Mouse (Mus musculus) right cerebral cortex, postnatal 14 days (tissue): ENCODE data around the gene Arl2.
A peak's percentile ranks its signal among the peaks of the same experiment; 100 is the strongest.
"Not testable (repeated sequence)": the region's sequence is repeated elsewhere in the genome, so short reads cannot be mapped to it uniquely, and the experiment has no call there.

Source experiments
- DNase-seq: peaks from one replicate; pipeline ENCODE4 v3.0.0; 2022

Arl2 gene

DNA sequence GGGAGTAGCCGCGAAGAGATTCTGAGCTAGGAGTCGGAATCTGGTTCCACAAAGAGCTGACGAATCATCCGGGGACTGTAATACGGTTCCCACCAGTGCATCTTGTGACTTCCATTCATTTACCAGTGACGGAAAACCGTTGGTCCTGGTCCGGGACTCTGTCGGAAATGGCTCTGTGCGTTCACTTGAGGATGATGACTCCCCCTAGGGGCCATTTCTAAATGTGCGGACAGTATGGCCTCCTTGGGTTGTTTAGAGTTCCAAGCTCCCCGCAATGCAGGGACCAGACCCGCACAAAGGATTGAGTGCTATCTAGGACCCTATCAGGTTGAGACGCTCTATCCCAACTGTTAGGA, at the start of gene Arl2:
Arl2 (minus strand) TSS at position 155 of the 356 bp plus-strand sequence.
- DNase-seq, result peak; percentile 74

DNA sequence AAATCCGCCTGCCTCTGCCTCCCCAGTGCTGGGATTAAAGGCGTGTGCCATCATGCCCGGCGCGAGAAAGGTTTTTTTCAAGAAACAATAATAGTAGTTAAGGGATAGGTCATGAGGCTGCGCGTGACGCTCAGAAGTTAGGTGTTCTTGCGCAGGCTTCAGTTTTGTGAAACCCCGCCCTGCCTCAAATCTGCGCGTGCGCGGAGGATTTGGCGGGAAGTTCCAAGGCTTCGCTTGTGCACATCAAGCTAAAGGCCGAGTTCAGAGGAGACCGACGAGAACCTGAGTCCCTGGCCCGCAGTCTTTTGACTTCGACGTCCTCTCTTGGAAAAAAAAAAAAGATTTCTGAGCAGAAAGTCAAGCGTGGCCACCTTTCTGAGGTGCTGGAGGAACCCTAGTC, 42.8 kb upstream of the Arl2 start, which contains the start of gene Majin:
Majin (plus strand) TSS at position 258 of the 400 bp plus-strand sequence.
- DNase-seq, result no peak

DNA sequence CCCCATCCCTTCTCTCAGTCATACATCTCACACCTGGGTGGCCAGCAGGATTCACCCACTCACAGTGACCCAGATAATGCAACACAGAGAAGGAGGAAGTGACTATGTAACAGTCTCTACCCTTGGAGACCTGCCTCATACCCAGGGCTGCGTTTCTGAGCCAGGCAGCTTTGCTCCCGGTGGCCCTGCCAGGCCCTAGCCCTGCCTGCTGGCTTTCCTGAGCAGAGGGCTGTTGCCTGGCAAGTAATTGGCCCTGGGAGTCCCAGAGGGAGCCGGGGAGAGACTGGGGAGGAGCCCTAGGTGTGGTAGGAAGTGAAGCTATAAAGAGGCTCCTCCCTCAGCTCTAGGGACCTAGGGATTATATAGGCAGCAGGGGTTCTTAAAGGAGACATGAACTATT, 41.2 kb upstream of the Arl2 start:
- no peak for DNase-seq

DNA sequence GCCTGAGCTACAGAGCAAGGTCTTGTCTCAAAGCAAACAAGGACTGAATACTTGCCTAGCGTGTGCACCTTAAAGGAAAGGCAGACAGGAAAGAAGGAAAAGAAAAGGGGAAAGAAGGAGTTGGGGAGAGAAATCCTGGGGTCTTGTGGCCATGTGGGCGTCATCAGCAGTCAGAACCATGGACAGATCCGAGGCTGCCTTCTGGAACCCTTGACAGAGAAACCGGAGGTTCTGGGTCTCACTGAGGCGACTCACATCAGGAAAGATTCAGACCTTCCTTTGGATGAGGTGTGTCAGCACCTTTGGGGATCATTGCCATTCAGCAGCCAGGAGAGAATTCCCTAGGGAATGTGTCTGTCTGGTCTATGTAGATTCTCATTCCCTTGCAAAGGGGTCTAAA, 40.3 kb upstream of the Arl2 start:
- no peak for DNase-seq

DNA sequence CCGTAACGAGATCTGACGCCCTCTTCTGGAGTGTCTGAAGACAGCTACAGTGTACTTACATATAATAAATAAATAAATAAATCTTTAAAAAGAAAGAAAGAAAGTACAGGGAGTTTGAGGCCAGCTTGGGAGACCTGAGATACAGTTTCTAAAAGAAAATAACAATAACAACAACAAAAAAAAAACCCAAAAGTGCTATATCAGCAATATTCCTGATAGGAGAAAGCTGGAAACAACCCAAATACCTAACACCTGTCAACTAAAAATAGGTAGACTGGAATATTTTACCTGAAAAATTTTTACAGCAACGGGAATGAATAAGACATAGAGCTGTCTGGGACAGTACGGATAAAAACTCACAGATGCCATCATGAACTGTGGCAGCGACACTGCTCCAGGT, 37.4 kb upstream of the Arl2 start:
- no peak for DNase-seq

DNA sequence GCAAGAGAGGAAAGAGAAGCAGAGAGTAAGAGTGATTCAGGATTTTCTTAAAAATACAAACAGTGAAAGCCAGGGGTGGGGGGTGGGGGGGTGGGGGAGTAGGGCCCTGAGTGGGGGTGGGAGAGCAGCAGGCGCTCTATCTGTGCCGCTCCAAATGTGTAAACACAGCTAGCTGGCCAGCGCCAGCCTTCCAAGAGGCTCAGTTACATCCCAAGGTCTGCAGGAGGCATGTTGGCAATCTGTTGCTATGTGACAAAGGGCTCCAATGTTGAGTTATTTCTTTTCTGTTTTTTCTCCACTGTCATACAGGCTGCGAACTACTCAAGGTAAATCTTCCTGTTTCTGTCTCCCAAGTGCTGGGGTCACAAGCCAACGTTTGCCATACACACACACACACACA, 33.4 kb upstream of the Arl2 start:
- no peak for DNase-seq

DNA sequence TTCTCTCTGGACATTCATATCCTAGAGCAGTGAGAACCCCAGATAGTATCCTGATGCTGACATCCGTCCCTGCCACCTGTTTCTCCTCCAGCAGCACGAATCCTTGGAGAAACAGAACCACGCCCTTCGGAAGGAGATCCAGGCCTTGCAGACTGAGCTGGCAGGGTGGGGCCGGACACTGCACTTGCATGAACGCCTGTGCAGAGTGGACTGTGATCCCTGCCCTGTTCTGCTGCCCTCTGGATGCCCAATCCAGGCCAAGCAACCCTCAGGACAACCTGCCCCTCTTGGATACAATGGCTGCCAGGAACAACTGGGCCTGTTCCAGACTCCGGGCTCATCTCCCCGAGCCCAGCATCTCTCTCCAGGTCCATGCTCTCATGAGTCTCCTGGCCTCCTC, 29.9 kb upstream of the Arl2 start:
- DNase-seq, result no peak

DNA sequence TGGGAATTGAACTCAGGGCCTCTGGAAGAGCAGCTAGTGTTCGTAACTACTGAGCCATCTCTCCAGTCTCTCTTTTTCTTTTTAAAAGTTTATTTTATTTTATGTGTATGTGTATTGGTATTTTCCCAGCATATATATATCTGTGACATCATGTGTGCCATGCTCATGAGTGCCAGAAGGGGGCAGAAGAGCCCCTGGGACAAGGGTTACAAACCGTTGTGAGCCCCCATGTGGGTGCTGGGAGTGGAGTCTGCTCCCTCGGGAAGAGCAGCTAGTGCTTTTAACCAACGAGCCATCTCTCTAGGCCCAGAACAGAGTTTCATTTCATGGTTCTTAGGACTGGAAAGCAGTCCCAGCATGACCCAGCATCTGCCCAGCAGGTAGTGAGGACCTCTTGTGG, 25.4 kb upstream of the Arl2 start:
- DNase-seq, result no peak

DNA sequence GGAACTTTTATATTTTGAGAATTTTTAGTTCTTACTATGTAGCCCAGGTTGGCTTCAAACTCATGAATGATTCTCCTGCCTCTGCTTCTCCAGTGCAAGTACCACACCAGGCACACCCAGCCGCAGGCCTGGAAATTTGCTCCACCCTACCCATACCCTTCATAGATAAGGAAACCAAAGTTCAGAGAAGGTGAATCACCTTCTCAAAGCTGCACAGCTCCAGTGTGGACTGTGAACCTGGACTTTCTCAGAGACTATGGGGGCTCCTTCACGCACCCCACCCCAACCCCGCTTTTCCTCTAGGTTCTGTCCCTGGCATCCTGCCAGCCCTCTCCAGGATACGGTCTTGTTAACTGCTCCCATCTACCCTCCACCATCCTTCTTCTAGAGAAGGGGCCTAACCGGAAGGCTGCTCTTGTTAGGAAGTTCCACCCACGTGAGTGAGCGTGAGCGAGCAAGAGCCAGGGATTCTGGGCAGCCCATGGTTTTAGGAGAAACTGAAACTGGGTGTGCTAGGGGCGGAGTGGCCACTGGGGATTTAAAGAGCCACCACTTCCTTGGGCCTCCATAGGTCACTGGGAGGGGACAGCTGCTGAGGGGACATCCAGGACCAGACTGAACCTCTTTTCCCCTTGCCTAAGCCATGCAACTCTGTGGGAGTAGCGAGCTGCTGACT, 22.7 kb upstream of the Arl2 start:
- DNase-seq, result no peak

DNA sequence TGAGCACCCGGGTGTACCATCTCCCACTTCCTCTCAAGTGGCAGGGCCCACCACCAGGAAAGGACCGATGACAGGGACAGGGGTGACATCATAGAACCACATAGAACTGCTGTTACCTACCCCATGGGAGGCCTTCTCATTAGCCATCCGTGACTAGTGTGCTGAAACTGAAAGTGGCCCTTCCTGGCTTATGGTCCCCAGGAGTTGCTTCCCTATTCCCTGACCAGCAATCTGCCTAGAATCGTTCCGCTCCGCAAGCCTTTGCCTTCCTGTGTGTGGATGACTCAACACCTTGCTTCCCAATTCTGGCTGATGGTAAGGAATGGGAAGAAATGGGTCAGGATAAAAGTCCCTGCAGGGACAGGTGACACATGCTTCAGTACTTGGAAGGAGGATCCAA, 15.9 kb upstream of the Arl2 start:
- DNase-seq, result no peak

DNA sequence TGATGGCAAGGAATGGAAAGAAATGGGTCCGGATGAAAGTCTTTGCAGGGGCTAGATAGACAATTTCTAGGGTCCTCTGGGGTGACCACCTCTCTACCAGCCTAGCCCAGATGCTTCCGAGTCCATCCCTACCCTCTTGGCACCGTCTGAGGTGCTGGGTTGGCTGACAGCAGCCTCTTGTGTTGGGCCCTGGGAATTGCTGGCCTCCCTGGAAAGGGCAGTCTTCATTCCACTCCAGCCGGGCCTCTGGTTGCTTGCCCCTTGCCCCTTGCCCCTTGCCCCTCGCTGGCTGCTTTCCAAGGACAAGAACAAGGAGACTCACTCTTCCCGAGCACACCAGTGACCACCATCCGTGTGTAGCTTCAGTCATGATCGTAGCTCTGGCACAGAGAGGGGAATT, 15.0 kb upstream of the Arl2 start:
- DNase-seq, result no peak

DNA sequence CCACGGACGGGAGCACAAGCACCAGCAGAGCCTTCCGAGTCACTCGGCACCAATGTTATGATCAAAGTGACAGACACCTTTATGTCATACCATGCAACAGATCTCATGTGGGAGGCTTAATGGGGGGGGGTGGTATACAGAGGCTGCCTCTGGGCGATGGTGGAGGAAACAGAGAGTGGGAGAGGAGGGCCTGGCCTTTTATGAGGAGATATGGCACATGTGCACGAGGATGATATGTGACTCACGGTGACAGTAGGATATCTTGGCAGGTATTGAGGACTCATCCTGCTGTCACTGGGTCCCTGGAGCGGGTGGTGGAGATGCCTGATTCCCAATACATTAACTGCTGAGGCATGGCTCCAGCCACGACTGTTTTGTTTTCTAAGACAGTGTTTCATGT, 13.8 kb upstream of the Arl2 start:
- no peak for DNase-seq

DNA sequence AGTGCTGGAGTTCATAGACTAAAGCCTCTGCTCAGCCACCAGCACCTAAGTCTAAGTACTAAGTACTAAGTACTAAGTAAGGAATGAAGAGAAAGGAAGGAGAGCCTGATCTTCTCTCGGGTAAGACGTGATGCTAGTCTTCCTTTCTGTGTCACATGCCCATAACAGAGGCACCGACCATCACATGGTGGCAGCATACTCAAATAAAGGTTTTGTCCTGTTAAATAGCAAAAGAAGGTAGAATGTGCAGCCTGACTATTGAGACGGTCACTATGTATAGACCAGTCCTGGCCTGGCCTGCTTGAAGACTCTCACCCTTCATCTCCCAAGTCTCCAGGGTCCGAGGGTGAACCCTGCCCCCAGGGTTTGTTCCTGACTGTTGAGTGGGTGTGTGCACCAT, 3.5 kb upstream of the Arl2 start:
- no peak for DNase-seq

DNA sequence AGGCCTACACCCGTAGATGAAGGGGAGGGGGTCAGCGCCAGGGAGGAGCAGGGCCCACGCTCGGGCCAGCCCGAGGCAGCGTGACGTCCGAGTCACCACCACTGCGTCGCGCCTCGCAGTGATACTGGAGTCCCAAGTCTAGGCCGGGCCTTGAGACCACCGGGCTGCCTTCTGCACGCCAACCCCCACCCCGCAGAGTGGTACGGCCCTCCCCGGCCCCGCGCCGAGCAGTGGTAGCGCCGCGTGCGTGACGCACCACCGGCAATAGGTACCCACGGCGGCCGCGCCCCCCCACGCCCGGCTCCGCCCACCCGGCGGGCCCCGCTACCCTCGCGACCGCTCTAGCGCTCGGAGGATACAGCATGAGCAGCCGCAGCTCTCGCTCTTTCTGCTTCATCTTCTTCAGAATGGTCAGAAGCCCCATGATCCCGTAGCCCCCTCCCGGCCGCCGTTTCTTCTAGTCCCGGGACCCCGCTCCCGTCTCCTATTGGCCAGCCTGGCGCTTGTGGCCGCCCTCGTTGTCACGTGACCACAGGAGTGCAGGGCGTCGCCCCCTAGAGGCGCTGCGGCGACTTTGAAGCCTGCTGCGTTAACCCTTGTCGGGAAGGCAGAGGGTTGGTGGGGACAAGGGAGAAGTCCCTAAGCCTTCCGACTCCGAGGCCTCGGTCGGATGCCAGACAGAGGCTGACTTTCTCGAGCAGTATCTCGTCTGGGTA, 512 bp downstream of the Arl2 start, which contains the start of gene Batf2:
Batf2 (plus strand) TSS at position 306 of the 716 bp plus-strand sequence.
- DNase-seq, result peak; percentile 93

DNA sequence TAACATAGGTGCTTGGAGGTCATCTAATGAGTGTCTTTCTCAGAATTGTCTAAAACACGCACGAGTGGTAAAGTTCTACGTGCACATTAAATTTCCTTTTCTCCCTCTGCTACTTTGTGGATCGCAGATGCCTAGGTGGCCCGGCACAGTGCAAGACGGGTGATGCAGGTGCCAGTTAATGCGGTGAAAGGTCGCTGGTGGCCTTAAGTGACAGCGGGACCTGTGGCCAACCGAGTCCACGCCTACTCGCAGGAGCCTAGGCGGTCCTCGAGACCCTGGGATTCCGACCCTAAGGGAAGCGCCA, 1.0 kb downstream of the Arl2 start:
- no peak for DNase-seq

DNA sequence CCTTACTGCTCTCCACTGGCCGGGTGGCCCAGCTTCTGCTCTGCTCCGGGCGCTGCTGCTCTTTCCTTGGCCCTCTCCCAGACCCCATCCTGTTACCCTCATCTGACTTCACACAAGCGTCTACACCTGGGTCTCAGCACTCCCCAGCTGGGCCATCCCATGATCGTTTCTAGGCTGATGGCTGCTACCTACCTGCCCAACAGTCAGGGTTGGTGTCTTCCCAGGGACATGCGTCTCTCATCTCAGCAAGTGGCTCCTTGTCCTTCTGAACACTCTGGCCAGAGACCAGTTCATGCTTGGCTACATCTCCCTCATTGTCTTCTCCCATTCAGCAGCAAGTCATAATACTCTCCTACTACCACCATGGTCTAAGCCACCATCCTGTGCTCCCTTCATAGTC, 1.6 kb downstream of the Arl2 start:
- no peak for DNase-seq

DNA sequence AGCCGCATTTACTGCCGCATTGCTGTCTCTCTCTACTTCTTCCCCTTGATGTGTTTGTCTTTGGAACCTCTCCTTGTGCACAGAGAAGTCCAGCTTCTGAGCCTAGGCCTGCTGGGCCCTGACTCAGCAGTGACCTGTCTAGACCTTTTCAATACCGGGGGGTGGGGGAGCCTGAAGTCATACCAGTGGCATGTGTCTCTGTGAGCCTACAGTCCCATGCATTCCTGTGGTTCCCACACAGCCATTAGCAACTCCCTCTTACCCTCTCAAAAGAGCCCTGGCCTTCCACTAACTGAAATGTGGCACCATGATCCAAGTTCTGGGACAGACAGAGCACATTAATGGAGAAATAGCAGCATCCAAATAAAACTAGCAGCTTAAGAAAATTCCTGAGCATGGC, 5.0 kb downstream of the Arl2 start:
- DNase-seq, result no peak

DNA sequence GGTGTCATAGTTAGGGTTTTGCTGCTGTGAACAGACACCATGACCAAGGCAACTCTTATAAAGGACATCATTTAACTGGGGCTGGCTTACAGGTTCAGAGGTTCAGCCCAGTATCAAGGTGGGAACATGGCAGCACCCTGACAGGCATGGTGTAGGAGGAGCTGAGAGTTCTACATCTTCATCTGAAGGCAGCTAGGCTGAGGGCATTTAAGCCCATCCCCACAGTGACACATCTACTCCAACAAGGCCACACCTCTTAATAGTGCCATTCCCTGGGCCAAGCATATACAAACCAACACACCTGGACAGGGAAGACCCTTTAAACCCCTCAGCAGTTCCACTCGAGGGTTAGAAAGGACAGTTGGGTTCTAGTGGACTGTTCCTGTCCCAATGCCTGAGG, 8.2 kb downstream of the Arl2 start:
- DNase-seq, result not testable (repeated sequence)

DNA sequence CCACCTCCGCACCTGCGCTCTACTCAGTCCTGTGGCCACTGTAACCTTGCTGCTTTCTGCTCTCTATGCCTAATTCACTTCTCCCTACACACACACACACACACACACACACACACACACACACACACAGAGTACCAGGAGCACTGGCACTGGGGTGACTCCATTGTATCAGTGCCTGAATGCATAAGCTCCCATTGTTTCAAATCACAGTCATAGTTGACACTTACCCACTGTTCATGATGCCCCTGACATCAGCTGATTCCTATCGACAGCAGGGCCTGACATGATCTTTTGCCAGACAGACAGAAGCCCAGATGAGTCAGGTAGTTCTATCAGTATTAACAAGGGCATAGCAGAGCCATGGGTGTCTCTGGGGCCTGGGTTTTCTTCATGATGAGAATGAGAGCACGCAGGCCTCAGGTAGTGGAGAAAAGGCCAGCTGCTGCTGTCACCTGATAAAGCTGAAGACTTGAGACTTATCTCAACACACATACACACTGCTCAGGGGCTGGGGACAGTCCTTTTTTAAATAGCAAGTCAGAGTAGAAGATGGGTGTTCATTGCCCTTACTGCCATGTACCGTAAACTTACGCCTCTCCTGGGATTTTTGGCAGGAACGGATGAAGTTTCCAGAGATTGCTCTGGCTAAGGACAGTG, 9.0 kb downstream of the Arl2 start:
- no peak for DNase-seq

DNA sequence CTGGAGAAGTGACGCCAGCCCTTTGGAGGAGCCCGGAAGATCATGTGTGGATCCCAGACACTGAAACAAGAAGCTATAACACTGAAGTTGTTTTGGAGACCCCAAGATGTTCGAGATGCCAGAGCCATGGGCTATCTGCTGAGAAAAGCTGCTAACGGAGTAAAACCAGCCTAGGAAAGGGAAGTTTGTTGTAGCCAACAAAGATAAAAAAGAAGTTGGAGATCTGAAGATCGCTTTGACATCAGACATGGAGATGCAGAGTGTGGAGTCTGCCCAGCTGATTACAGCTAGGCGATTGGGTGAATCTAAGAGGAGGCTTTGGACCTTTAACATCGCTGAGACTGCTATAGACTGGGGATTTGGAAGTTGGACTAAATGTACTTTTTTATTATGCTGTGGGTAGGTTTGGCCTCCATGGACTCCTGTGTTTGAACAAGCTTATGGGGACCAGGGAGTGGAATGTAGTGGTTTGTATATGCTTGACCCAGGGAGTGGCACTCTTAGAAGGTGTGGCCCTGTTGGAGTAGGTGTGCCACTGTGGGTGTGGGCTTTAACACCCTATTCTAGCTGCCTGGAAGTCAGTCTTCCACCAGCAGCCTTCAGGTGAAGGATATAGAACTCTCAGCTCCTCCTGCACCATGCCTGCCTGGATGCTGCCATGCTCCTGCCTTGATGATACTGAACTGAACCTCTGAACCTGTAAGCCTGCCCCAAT, 10.8 kb downstream of the Arl2 start:
- DNase-seq, result not testable (repeated sequence)

DNA sequence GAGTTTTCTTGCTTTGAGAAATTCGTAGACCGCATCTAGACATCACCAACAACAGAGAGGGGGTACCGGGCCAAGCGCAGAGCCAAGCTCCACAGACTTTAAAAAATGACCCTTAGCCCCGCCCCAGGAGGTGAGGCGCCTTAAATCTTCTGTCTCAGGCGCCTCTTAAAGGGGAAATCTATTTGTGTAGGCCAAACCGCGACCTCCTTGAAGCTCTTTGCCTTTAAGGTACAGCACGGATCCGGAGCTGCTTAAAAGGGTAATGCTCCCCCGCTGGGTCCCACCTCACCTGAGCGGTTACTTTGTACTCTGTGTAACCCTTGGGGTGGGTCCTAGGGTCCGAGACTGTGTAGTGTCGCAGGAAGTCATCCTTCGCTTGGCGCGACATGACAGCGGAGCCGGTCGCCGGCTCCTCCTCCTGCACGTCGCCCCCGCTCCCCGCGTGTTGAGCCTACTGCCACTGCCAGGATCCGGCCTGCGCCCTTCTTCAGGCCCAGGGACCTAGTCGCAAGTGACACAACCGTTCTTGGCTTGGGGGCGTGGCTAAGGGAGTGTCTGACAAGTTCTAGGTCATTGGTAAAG, 13.5 kb downstream of the Arl2 start, which contains the start of gene Snx15:
Snx15 (minus strand) TSS at position 545 of the 582 bp plus-strand sequence.
- DNase-seq, result peak; percentile 94

DNA sequence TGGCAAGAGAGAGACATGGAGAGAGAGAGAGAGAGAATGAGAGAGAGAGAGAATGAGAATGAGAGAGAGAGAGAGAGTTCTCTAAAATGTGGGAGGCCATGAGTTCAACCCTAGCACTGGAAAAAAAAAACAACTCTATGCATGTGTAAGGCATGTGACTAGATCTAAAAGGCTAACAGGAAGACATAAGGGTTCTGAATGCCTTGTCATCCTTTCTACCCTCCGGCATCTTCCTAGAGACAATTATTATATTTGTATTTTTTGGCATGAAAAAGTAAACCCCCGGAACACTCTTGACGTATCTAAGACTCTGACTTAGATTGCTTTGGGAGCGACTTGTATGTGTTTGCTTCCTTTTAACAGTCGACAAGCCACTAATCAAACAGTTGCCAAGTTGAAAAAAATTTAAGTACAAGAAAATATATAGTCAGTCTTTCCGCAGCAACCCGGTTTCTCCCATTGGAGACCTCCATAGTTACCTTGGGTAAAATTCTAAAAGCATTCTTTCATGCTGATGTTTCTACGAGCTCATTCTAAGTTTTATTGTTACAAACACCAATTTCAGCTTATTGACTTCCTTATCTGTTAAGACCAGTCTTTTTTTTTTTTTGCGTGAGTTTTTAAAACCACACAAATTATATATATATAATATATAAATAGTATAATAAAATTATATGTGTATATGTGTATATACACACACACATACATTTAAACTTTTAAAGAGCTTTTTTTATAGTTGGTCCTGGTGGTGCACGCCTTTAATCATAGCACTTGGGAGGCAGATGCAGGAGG, 14.4 kb downstream of the Arl2 start:
- DNase-seq, result no peak
